Mouse (Mus musculus) kidney, postnatal 14 days (tissue): Measurements from ENCODE around the gene Rab6b.

ENCODE experiments used
- DNase-seq: peaks from one replicate; pipeline ENCODE4 v3.0.0; 2022; ENCODE audit warnings: mixed read lengths

Gene Rab6b

DNA sequence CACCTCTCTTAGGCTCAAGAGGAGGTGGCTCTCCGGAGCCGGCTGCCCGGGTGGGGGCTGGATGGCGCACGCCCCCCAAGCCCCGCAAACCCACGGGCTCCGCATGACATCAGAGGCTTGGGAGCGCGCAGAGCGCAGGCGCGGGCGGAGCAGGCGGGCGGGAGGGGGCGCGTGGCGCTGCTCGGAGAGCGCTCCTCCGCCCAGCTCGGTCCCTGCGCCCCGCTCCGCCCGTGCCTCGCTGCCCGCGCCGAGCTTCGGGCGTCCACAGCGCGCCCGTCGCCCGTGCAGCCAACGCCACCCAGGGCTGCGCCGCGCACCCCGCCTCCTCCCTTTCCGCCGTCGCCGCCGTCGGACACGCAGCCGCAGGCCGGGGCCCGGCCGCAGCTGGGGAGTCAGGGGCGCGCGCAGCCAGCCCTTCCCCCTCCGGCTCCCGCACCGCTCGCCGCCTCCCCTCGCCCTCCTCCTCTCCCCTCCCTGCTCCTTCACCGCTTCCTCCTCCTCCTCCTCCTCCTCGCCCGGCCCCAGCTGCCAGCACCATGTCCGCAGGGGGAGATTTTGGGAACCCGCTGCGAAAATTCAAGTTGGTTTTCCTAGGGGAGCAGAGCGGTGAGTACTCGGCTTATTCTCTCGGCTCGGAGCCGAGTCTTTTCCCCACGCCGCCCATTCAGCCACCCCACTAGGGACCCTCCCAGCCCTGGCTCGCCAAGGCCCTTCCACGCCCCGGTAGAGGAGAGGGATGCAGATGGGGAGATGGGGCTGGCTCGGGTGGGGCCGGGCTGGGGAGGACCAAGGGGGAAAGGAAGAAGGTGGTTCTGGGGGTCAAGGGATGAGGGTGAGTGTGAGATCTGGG, at the start of gene Rab6b:
TSS of gene Rab6b (plus strand) at position 167 of the 850 bp plus-strand sequence.
- DNase-seq: peak; percentile 45

DNA sequence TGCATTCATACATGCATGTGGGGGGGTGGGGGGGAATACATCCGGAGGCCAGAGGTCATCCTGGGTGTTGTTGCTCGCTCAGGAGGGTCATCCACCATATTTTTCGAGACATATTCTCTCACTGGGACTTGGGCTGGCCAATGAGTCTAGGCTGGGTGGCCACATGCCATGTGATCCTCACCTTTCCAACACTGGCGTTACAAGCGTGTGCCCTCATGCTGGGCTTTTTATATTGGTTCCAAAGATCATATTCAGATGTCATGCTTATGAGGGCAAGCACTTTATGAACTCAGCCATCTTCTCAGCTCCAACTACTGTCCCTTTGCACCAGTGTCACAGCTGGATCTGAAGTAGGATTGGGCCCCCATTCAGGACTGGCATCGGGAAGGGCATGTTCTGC, 48.0 kb upstream of the Rab6b start:
- no peak for DNase-seq

DNA sequence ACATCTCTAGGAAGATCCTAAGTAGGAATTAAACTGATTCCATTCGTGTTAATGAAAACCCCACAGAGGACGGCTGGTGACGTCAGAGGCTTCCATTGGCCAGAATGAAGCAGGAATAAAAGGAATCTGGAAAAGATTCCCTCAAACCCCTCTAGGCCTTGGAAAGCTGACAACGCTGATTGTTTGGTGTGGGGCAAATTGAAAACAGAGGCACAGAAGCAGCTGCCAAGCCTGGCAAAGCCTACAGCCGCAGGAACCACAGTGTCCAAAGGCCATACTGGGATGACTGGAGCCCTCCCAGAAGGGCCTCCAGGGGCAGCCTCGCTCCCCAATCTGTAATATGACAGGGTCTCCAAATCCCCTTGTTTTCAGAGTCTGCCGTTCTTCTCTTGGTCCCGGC, 44.7 kb upstream of the Rab6b start:
- no peak for DNase-seq

GRCm38 (mm10) chr9:103067651-103068050, 43.9 kb upstream of the Rab6b start:
- no peak for DNase-seq

DNA sequence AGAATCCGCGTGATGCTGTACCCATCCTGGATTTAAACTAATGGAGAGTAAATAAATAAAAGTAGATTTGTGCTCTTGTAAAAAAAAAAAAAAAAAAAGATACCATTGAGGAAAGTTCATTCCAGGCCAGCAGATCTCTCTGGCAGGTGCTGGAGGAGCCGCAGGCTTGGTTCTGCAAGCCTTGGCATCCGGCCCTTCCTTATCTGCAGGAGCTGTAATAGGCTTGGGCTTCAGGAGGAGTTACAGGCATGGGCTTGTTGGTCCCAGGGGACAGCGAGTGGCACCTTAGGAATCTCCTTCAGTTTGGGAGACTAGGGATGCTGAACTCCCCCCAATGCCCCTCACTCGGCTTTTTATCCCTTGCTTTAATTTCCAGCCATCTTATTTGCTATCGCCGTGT, 42.8 kb upstream of the Rab6b start:
- DNase-seq: no peak

- DNase-seq: peak; percentile 62
Measured at GRCm38 (mm10) chr9:103071541-103072203, 39.9 kb upstream of the Rab6b start.

DNA sequence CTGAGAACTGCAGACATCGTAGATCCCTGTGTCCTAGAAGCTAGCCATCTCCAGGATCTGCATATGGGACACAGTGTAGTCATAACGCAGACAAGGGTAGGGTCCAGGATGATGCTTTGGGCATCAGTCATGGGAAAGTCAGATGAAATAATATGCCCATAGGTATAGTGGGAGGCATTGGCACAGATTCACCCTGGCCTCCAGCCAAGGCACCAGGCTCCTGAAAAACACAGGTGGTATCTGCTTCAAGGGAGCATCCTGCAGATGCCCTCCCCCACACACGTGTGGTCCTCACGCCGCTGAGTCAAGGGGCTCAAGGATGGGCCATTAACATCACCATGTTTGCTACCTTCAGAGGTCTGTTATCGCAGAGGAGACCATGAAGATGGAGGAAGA, 39.4 kb upstream of the Rab6b start:
- no peak for DNase-seq

- DNase-seq: no peak
Measured at GRCm38 (mm10) chr9:103072926-103073515, 38.6 kb upstream of the Rab6b start.

- DNase-seq: peak; percentile 76
Measured at GRCm38 (mm10) chr9:103076836-103077531, 34.6 kb upstream of the Rab6b start.

GRCm38 (mm10) chr9:103078194-103078691, 33.3 kb upstream of the Rab6b start:
- DNase-seq: peak; percentile 63

DNA sequence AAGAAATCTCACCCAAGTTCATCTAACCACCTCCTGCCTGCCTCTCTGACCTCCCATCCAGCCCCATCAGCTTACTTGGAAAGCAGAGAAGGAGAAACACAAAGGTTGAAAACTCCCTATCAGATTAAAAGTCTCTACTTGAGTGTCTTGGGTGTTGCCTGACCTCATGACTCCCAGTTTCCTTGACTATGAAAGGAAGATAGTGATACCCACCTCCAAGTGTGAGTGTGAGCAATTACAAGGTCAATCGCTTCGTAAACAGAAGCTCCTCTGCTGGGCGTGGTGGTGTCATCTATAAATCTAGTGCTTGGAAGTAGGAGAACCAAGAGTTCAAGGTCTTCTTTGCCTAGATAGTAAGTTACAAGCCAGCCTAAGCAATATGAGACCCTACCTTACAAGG, 31.4 kb upstream of the Rab6b start:
- DNase-seq: no peak

- no peak for DNase-seq
Measured at GRCm38 (mm10) chr9:103082246-103082975, 29.2 kb upstream of the Rab6b start.

- DNase-seq: no peak
Measured at GRCm38 (mm10) chr9:103083405-103083804, 28.2 kb upstream of the Rab6b start.

DNA sequence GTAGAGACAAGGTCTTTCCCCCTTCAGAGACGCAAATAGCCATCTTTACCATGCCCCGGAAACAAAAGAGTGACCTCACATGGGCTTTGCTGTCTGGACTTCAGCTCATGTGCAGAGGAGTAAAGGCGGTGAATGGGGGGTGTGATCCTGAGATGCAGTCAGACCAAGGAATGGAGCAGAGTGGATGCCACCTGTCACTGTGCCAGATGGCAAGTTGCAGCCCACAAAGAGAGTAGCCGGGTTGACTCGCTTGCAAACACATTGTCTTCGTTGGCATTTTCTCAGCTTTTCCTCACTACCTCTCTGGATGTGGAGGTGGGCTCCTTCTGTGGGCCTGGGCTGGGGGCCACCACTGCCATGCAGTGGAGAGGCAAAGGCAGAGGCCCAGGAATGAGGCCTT, 24.9 kb upstream of the Rab6b start:
- DNase-seq: no peak

GRCm38 (mm10) chr9:103087301-103087700, 24.3 kb upstream of the Rab6b start:
- DNase-seq: peak; percentile 33

DNA sequence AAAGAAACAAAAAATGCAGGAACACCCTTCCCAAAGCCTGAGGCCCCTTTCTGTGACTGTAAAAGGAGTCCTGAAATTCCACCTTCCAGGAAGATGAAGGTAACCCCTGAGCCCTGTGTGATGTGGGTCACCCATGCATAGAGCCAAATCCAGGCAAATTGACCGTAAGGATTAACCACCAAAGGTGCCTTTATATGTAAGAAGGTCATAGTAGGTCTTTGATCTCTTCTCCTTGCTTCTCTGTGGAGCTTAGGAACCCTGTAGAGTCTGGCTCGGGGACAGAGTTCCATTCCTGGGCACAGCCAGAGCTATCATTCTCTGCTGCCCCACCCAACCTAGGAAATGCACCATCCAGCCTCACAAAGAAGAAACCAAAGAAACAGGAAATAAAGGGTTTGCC, 22.9 kb upstream of the Rab6b start:
- no peak for DNase-seq

GRCm38 (mm10) chr9:103090116-103090875, 21.3 kb upstream of the Rab6b start:
- DNase-seq: peak; percentile 81

DNA sequence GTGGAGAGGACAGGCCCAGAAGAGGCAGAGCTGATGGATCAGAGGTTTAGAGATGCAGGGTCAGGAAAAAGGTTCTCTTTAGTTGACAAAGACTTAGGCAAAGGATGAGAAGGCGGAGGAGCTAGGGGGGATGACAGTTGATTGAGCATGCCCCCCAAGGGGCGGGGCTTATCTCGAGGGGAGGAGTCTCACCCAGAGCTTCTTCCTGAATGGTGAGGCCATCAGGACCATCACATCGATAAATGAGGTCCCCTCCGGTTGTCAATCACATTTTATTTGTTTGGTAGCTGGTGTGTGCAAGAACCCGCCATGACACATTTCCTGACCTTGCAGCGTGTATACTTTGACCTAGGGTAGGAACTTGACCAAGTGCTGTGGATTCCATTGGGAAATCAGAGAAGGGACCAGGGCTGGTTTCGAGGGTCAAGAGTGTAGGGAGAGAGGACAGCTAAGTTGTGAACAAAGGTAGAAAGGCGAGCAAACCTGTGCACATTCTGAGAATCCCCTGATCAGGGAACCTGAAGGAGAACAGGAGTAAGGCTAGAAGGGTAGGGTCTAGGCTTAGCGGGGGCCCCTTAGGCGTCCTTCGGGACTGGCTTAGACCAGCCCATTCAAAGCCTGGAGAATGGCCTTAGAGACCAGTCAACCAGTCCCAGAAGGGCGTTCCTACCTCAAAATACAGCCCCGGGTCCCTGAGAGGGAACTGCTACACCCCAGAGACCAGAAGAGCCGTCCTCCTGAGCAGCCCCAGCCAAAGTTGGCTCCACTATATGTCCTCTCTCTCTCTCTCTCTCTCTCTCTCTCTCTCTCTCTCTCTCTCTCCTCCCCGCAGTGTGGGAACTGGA, 20.3 kb upstream of the Rab6b start:
- DNase-seq: no peak

DNA sequence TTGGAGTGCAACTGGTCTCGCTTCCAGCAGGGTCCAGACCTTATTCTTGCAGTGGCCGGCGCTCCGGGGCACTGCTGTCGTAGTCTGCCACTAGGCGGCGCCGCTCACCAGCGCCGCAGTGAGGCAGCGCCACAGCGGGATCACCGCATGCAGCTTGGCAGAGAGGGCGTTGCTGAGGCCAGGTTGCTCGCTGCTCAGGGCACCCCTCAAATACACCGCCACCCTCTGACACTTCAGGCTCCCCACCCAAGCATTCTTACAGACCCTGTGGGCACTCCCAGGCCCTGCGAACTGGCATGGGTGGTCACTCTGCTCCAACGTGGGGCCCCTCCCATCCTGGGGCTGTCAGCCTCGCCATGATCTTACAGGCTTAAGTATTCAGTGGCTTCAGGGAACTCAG, 19.3 kb upstream of the Rab6b start:
- peak; percentile 91 for DNase-seq

- no peak for DNase-seq
Measured at GRCm38 (mm10) chr9:103093681-103094080, 17.9 kb upstream of the Rab6b start.
